Mouse (Mus musculus) midbrain, embryonic 14.5 days (tissue): Measurements from ENCODE around the gene Gapdhs. TPM values are rescaled to one million over a fixed set of nuclear protein-coding genes. Genes with fewer than 3 reads are reported as not detected.
"Not testable (repeated sequence)": the region's sequence is repeated elsewhere in the genome, so short reads cannot be mapped to it uniquely, and the experiment has no call there.

ENCODE experiments used
- ATAC-seq: fragments of 200-750 bp; cut with Nextera tagmentation; 2 replicates; pipeline ENCODE4 v1.8.0; 2017; ENCODE audit warnings: moderate number of reproducible peaks, moderate library complexity; ENCODE audit not compliant: low FRiP score, low TSS enrichment
- DNase-seq: peaks from one replicate; pipeline ENCODE4 v3.0.0-alpha.2; 2015
- H3K27ac ChIP-seq: fragments of 300-500 bp; sonication (generic); replicated peaks from 2 replicates; pipeline ENCODE4 v1.5.1; 2014; ENCODE audit warnings: mild to moderate bottlenecking, low read depth, low read length, moderate library complexity
- H3K27me3 ChIP-seq: fragments of 300-500 bp; sonication (generic); 2 replicates; pipeline ENCODE4 v1.6.1; 2014; ENCODE audit warnings: low read length, control low read depth, mixed read lengths; ENCODE audit not compliant: control insufficient read depth, insufficient read depth
- H3K36me3 ChIP-seq: fragments of 300-500 bp; sonication (generic); 2 replicates; pipeline ENCODE4 v1.6.1; 2014; ENCODE audit warnings: low read length, control low read depth; ENCODE audit not compliant: control insufficient read depth, insufficient read depth
- H3K4me1 ChIP-seq: fragments of 300-500 bp; sonication (generic); 2 replicates; pipeline ENCODE4 v1.6.1; 2014; ENCODE audit warnings: mild to moderate bottlenecking, antibody characterized with exemption, low read length, control low read depth; ENCODE audit not compliant: control insufficient read depth, insufficient read depth
- H3K4me2 ChIP-seq: fragments of 300-500 bp; sonication (generic); 2 replicates; pipeline ENCODE4 v1.6.1; 2014; ENCODE audit warnings: mild to moderate bottlenecking, low read length, moderate library complexity
- H3K4me3 ChIP-seq: fragments of 300-500 bp; sonication (generic); replicated peaks from 2 replicates; pipeline ENCODE4 v1.5.1; 2014; ENCODE audit warnings: low read depth, low read length
- H3K9ac ChIP-seq: fragments of 300-500 bp; sonication (generic); replicated peaks from 2 replicates; pipeline ENCODE4 v1.6.1; 2014; ENCODE audit warnings: mild to moderate bottlenecking, low read length, moderate library complexity
- H3K9me3 ChIP-seq: fragments of 300-500 bp; sonication (generic); 2 replicates; pipeline ENCODE4 v1.6.1; 2016; ENCODE audit warnings: low read length, control low read depth, mixed read lengths; ENCODE audit not compliant: control insufficient read depth
- WGBS: fragments of 180-500 bp; shearing (Covaris S2); extraction: QIAGEN DNeasy Blood & Tissue Kit; methylation state at CpG from one replicate; pipeline ENCODE4 v1.1.7; 2014; 5-methylcytosine and 5-hydroxymethylcytosine counted together
- polyA plus RNA-seq: library from polyadenylated mRNA; unstranded; fragments of >200 nt; fragmentation: Nextera tagmentation; extraction: Ambion mirVana; gene quantifications from 2 replicates; pipeline ENCODE4 v1.2.1, GENCODE M21; 2014

Gapdhs gene
- polyA plus RNA-seq, 1 experiment from 2014 or later = 0.83 TPM

GRCm38 (mm10) chr7:30757001-30757400, 13.5 kb upstream of the Gapdhs start:
- Histone ChIP-seq H3K4me1 (no peaks in the 10 kb centered on the region), H3K27me3 (no peaks in the 10 kb centered on the region), H3K36me3 (peaks cover 20% of the 10 kb centered on the region), H3K9me3 (0 out of 2 replicates have a peak, but pooled peaks cover 5% of the 10 kb centered on the region), H3K4me2 (no peak overlapping the region), H3K4me3 (no peak overlapping the region), H3K9ac (no peak overlapping the region), H3K27ac (no peak overlapping the region)
- DNase-seq = no peak
- no peak for ATAC-seq
- 85% methylated on average over 3 of the region's 3 CpGs for WGBS

DNA sequence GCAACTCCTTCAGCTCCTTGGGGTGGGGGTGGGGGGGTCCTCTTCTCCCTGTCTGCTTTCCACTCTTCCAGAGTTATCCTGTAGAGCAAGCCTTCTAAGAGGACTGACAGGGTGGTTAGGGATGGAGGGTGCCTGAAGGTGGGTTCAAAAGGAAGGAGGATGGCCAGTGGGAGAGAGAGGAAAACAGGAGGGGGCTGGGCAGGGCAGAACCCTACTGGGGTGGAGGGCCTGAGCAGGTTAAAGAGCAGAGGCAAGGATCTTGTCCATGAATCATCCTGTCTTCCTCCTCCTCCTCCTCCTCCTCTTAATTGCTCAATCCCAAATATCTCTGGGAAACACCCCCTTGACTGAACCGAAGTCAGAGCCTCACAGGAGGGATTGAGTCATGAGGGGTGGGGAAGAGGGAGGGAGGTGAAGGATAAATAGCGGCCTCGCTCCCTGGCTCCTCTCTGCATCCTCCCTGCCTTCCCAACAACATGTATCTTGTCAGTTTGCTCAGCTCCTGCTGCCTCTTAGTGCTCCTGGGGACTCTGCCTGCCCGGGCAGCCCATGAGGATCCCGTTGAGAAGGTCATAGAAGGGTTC, 7.7 kb upstream of the Gapdhs start, which contains the start of gene Sbsn:
Gene Sbsn, plus strand, starts transcription at position 386 of the 584 bp plus-strand sequence.
- no peaks in the 10 kb centered on the region for H3K4me1 ChIP-seq
- DNase-seq = no peak
- peaks cover 13% of the 10 kb centered on the region for H3K36me3 ChIP-seq
- no peak within 1 kb of the TSS for H3K27ac ChIP-seq
- H3K9me3 ChIP-seq = 0 out of 2 replicates have a peak, but pooled peaks cover 5% of the 10 kb centered on the region
- no peak within 1 kb of the TSS for H3K4me3 ChIP-seq
- H3K4me2 ChIP-seq = no peak within 1 kb of the TSS
- 80% methylated on average over 5 of the region's 5 CpGs for WGBS
- no peak within 1 kb of the TSS for H3K9ac ChIP-seq
- ATAC-seq = no peak
- no peaks in the 10 kb centered on the region for H3K27me3 ChIP-seq

GRCm38 (mm10) chr7:30749824-30750606, 6.5 kb upstream of the Gapdhs start:
- Histone ChIP-seq H3K27ac (no peak overlapping the region), H3K4me1 (no peaks in the 10 kb centered on the region), H3K9ac (no peak overlapping the region), H3K4me2 (no peak overlapping the region), H3K9me3 (0 out of 2 replicates have a peak, but pooled peaks cover 5% of the 10 kb centered on the region), H3K4me3 (no peak overlapping the region), H3K27me3 (no peaks in the 10 kb centered on the region), H3K36me3 (peaks cover 3% of the 10 kb centered on the region)
- no peak for DNase-seq
- ATAC-seq = no peak
- WGBS = 90% methylated on average over 13 of the region's 13 CpGs

DNA sequence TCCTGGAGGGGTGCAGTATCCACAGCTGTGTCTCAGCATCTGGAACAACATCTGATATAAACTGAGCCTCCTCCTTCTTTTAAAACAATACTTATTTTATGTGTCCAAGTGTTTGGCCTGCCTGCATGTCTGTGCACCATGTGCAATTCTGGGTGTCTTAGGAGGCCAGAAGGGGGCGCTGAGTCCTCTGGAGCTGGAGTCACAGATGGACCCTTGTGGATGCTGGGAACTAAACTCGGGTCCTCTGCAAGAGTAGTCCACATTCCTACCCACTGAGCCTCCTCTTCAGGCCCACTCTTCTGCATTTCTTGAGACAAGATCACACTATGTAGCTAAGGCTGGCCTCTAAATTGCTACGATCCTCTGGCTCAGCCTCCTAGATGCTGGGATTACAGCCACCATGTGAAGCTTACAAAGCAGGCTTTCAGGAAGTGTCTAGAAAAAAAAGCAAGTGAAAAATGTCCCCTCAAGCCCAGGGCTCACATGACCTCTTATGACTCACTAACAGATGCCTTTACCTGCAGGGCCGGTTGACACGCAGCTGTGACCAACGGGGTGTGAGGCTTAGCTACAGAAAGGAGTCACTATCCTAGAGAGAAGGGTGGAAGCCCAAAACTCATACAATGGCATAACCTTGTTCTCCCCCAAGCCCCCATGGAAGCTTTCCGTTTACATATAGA, 4.2 kb upstream of the Gapdhs start:
- Histone ChIP-seq H3K9ac (no peak overlapping the region), H3K4me3 (no peak overlapping the region), H3K4me2 (no peak overlapping the region), H3K27me3 (no peaks in the 10 kb centered on the region), H3K4me1 (no peaks in the 10 kb centered on the region), H3K27ac (no peak overlapping the region), H3K36me3 (no peaks in the 10 kb centered on the region), H3K9me3 (no peaks in the 10 kb centered on the region)
- DNase-seq (no peak), ATAC-seq (no peak)
- WGBS = 87% methylated on average over 7 of the region's 7 CpGs

DNA sequence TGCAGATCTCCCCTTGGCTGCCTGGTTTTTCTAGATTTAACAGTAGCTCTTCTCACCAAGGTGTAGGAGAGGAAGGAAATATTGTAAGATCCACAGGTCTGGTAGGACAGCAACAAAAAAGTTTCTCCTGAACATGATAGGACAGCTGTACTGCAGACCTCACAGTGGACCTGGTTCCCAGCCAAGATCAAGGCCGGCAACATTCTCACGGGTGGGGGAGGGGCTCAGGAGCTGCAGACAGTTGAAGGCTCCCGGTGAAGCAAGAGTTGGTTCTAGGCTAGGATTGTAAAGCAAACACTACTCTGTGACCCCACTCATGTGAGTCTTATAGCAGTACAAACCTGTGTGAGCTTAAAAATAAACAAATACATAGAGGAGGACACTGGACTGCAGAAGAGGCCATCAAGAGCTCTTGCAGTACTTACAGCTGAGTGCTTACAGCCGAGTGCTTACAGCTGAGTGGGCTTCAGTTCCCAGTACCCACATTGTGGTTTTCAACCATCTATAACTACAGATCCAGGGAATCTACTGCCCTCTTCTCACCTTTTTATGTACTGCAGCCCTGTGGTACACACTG, 629 bp upstream of the Gapdhs start:
- peak; percentile 23 for DNase-seq
- Histone ChIP-seq H3K9ac (no peak overlapping the region), H3K9me3 (no peaks in the 10 kb centered on the region), H3K27ac (no peak overlapping the region), H3K4me2 (no peak overlapping the region), H3K4me3 (no peak overlapping the region), H3K4me1 (no peaks in the 10 kb centered on the region), H3K36me3 (peaks cover 9% of the 10 kb centered on the region; the same call in 1 of the 2 replicates), H3K27me3 (no peaks in the 10 kb centered on the region)
- WGBS = 59% methylated on average over 4 of the region's 4 CpGs
- no peak for ATAC-seq

GRCm38 (mm10) chr7:30742570-30742969, 911 bp downstream of the Gapdhs start:
- not testable (repeated sequence) for ATAC-seq, H3K4me2 ChIP-seq, H3K9me3 ChIP-seq, H3K27me3 ChIP-seq, H3K9ac ChIP-seq, H3K4me1 ChIP-seq, H3K4me3 ChIP-seq, H3K27ac ChIP-seq, DNase-seq
- 78% methylated on average over 2 of the region's 2 CpGs for WGBS
- H3K36me3 ChIP-seq = peaks cover 13% of the 10 kb centered on the region; the same call in 1 of the 2 replicates

- no peak overlapping the region for H3K9ac ChIP-seq
- H3K27me3 ChIP-seq = no peaks in the 10 kb centered on the region
- WGBS = 85% methylated on average over 3 of the region's 3 CpGs
- H3K36me3 ChIP-seq = peaks cover 51% of the 10 kb centered on the region
- H3K27ac ChIP-seq = no peak overlapping the region
- H3K4me2 ChIP-seq = no peak overlapping the region
- no peaks in the 10 kb centered on the region for H3K9me3 ChIP-seq
- no peak overlapping the region for H3K4me3 ChIP-seq
- ATAC-seq (no peak), DNase-seq (no peak)
- peaks cover 8% of the 10 kb centered on the region for H3K4me1 ChIP-seq
Observed at GRCm38 (mm10) chr7:30736211-30736610, 7.3 kb downstream of the Gapdhs start.

DNA sequence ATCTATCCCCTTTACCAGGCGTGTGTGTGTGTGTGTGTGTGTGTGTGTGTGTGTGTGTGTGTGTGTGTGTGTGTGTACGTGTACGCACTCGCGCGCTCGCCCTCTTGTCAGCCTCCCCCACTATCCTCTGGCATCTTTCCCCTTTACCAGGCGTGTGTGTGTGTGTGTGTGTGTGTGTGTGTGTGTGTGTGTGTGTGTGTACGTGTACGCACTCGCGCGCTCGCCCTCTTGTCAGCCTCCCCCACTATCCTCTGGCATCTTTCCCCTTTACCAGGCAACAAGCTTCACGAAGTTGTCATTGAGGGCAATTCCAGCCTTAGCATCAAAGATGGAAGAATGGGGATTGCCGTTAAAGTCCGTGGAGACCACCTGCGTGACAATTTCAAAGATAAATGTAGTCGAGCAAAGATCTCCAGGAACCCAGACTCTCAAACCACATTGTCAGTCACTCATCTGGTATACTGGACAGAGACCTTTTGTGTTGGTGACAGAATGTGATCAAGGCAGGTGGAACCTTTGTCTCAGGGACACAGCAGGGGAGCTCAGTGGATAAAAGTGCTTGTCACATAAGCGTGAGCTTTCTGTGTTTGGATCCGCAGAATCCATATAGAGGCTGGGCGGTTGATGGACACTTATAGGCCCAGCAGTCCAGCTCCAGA, 13.3 kb downstream of the Gapdhs start:
- peak overlapping the region; percentile 78 for H3K4me3 ChIP-seq
- DNase-seq = peak; percentile 56
- peaks cover 30% of the 10 kb centered on the region for H3K36me3 ChIP-seq
- peak overlapping the region; percentile 67 for H3K4me2 ChIP-seq
- ATAC-seq, H3K9me3 ChIP-seq, H3K27me3 ChIP-seq: not testable (repeated sequence)
- H3K27ac ChIP-seq = peak overlapping the region; percentile 94
- peak overlapping the region; percentile 80 for H3K9ac ChIP-seq
- H3K4me1 ChIP-seq = peaks cover 24% of the 10 kb centered on the region
- WGBS = 4% methylated on average over 16 of the region's 22 CpGs
